Mouse (Mus musculus) stomach, postnatal 0 days (tissue): ENCODE results near the gene Mrps7. TPM values are rescaled to one million over a fixed set of nuclear protein-coding genes. Genes with fewer than 3 reads are reported as not detected.

Source experiments
- ATAC-seq: fragments of 200-750 bp; cut with Nextera tagmentation; 2 replicates; pipeline ENCODE4 v1.8.0; 2017; ENCODE audit not compliant: low FRiP score, low TSS enrichment
- DNase-seq: peaks from one replicate; pipeline ENCODE4 v3.0.0-alpha.2; 2016; ENCODE audit warnings: low spot score
- H3K27ac ChIP-seq: fragments of 300-500 bp; sonication (generic); replicated peaks from 2 replicates; pipeline ENCODE4 v1.5.1; 2014; ENCODE audit warnings: mild to moderate bottlenecking, control low read depth
- H3K27me3 ChIP-seq: fragments of 300-500 bp; sonication (generic); 2 replicates; pipeline ENCODE4 v1.6.1; 2014; ENCODE audit warnings: low read length; ENCODE audit not compliant: control insufficient read depth, insufficient read depth
- H3K36me3 ChIP-seq: fragments of 300-500 bp; sonication (generic); 2 replicates; pipeline ENCODE4 v1.6.1; 2014; ENCODE audit warnings: low read length, mixed read lengths; ENCODE audit not compliant: control insufficient read depth, insufficient read depth
- H3K4me1 ChIP-seq: fragments of 300-500 bp; sonication (generic); replicated peaks from 2 replicates; pipeline ENCODE4 v1.6.1; 2014; ENCODE audit warnings: antibody characterized with exemption; ENCODE audit not compliant: control insufficient read depth, insufficient read depth
- H3K4me2 ChIP-seq: fragments of 300-500 bp; sonication (generic); replicated peaks from 2 replicates; pipeline ENCODE4 v1.6.1; 2014; ENCODE audit warnings: low read depth, mild to moderate bottlenecking, control low read depth, moderate library complexity
- H3K4me3 ChIP-seq: fragments of 300-500 bp; sonication (generic); 2 replicates; pipeline ENCODE4 v1.5.1; 2014; ENCODE audit warnings: low read depth, low read length, control low read depth
- H3K9ac ChIP-seq: fragments of 300-500 bp; sonication (generic); 2 replicates; pipeline ENCODE4 v1.6.1; 2014; ENCODE audit warnings: mild to moderate bottlenecking, low read length, control low read depth, mixed read lengths
- H3K9me3 ChIP-seq: fragments of 300-500 bp; sonication (generic); 2 replicates; pipeline ENCODE4 v1.6.1; 2016; ENCODE audit warnings: low read length; ENCODE audit not compliant: control insufficient read depth
- CTCF ChIP-seq: IDR thresholded peaks from 2 replicates; pipeline ENCODE4 v1.5.1; 2016; ENCODE audit warnings: antibody characterized with exemption, low read depth, mild to moderate bottlenecking, moderate library complexity
- EP300 ChIP-seq: optimal IDR thresholded peaks from 2 replicates; pipeline ENCODE3; 2016; ENCODE audit warnings: antibody characterized with exemption
- WGBS: fragments of 180-500 bp; shearing (Covaris S2); extraction: QIAGEN DNeasy Blood & Tissue Kit; methylation state at CpG from one replicate; pipeline ENCODE4 v1.1.7; 2014; 5-methylcytosine and 5-hydroxymethylcytosine counted together
- polyA plus RNA-seq: library from polyadenylated mRNA; unstranded; fragments of >200 nt; fragmentation: Nextera tagmentation; extraction: Ambion mirVana; gene quantifications from 2 replicates; pipeline ENCODE4 v1.2.1, GENCODE M21; 2015

The Mrps7 gene
- polyA plus RNA-seq, 1 experiment from 2014 or later, result 58.4 TPM

- H3K27ac ChIP-seq, result peak overlapping the region; percentile 94
- H3K9me3 ChIP-seq, result no peaks in the 10 kb centered on the region
- H3K4me3 ChIP-seq, result peak overlapping the region; percentile 96
- peak overlapping the region; percentile 94 for H3K9ac ChIP-seq
- no peaks in the 10 kb centered on the region for H3K4me1 ChIP-seq
- no peaks in the 10 kb centered on the region for H3K27me3 ChIP-seq
- no peak for DNase-seq
- H3K36me3 ChIP-seq, result peaks cover 13% of the 10 kb centered on the region; the same call in 1 of the 2 replicates
- WGBS, result 6% methylated on average over 15 of the region's 15 CpGs
- H3K4me2 ChIP-seq, result peak overlapping the region; percentile 90
- TF ChIP-seq EP300 (no peak), CTCF (no peak)
- ATAC-seq, result no peak
These were observed 623 bp upstream of the Mrps7 start for GRCm38 (mm10) chr11:115603128-115603475.

DNA sequence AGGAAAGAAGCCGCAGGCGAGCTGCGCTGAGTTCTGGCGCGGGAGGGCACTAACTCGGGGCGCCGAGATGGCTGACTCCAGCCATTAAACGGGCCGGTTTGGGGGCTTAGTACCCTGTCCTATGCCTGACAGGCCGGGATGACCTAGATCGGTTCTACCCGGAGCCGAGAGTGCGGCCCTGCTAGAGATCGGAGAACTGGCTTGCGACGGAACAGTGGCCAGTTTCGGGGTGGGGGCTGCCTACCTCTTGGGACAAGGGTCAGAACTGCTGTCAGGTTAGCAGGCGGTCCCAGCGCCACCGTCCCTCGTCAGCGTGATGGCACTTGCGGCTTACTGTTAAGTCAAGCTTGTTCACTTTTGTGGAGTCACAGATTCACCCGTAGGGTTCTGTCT, 575 bp downstream of the Mrps7 start:
- TF ChIP-seq EP300 (no peak), CTCF (no peak)
- no peaks in the 10 kb centered on the region for H3K9me3 ChIP-seq
- peaks cover 18% of the 10 kb centered on the region; the same call in 1 of the 2 replicates for H3K36me3 ChIP-seq
- peak overlapping the region; percentile 90 for H3K4me2 ChIP-seq
- H3K4me3 ChIP-seq, result peak overlapping the region; percentile 96
- WGBS, result 2% methylated on average over 26 of the region's 26 CpGs
- no peak for DNase-seq
- peak overlapping the region; percentile 94 for H3K27ac ChIP-seq
- peak; percentile 14; the same call in 1 of the 2 replicates for ATAC-seq
- no peaks in the 10 kb centered on the region for H3K4me1 ChIP-seq
- no peaks in the 10 kb centered on the region for H3K27me3 ChIP-seq
- H3K9ac ChIP-seq, result peak overlapping the region; percentile 94

DNA sequence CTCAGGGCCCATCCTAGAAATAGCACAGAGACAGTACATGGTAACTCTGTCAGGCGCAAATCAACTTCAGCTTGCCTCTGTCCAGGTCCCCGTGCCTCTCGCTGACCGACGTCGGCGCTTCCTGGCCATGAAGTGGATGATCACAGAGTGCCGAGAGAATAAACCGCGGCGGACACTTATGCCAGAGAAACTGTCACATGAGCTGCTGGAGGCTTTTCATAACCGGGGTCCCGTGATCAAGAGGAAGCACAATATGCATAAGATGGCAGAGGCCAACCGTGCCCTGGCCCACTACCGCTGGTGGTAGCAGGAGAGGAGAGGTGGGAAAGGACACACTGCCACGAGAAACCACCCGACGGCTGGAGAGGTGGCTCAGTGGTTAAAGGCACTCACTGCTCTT, 3.0 kb downstream of the Mrps7 start:
- DNase-seq (no peak), ATAC-seq (no peak)
- TF ChIP-seq CTCF, result no peak
- no peak for TF ChIP-seq EP300
- peaks cover 18% of the 10 kb centered on the region; the same call in 1 of the 2 replicates for H3K36me3 ChIP-seq
- H3K4me1 ChIP-seq, result peaks cover 3% of the 10 kb centered on the region; the same call in 1 of the 2 replicates
- no peak overlapping the region for H3K9ac ChIP-seq
- H3K27me3 ChIP-seq, result no peaks in the 10 kb centered on the region
- no peak overlapping the region for H3K4me2 ChIP-seq
- no peaks in the 10 kb centered on the region for H3K9me3 ChIP-seq
- no peak overlapping the region for H3K27ac ChIP-seq
- WGBS, result 94% methylated on average over 18 of the region's 18 CpGs
- H3K4me3 ChIP-seq, result no peak overlapping the region

DNA sequence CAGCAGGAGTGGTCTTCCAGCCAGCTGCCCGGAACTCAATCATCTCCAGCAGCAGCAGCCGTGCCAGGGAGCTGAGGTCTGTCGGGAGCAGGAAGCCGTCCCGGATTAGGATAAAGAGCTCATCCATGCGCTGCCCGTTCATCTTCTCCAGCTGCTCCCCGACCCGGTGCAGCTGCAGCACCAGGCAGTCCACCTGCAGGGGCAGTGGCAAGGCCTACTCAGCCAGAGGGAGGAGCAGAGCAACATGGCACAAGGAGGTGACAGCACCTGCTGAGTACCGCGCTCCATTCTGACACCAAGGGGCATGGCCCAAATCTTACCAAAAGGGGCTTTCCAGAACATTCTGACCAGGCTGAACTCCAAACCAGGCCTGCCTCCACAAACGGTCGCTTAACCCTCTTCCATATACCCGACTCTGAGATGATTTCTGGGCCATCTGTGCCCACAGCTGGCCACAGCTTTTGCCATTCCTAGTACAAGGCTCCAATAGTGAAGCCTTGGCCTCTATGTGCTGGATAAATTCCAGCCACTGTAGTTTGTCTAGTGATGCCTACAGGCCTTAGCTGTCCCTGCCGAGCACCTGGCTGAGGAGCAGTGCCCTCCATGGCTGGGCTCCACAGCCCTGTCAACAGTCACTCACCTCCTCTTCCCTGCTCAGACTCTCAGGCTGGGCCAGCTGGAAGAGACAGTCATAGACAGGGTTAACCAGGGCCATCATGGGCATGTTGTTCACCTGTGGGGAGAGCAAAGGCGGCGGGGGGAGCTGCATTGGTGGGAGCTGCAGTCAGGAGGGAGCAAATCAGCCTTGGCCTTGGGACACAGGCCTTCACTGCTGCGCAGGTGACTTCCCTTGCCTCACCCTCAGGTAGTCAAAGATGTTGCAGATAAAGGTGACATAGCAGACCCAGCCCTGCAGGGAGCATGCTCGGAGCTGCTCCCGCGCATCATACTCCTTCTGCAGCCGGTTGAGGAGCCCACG, 5.0 kb downstream of the Mrps7 start:
- Histone ChIP-seq H3K4me1 (peaks cover 5% of the 10 kb centered on the region; the same call in 1 of the 2 replicates), H3K27me3 (no peaks in the 10 kb centered on the region), H3K9ac (no peak overlapping the region), H3K36me3 (peaks cover 18% of the 10 kb centered on the region; the same call in 1 of the 2 replicates), H3K9me3 (no peaks in the 10 kb centered on the region), H3K4me3 (no peak overlapping the region), H3K4me2 (no peak overlapping the region), H3K27ac (no peak overlapping the region)
- WGBS, result 76% methylated on average over 23 of the region's 23 CpGs
- DNase-seq, result no peak
- TF ChIP-seq EP300 (no peak), CTCF (no peak)
- no peak for ATAC-seq

GRCm38 (mm10) chr11:115609576-115609975, 5.9 kb downstream of the Mrps7 start:
- Histone ChIP-seq H3K9ac (no peak overlapping the region), H3K27me3 (no peaks in the 10 kb centered on the region), H3K4me1 (peaks cover 5% of the 10 kb centered on the region; the same call in 1 of the 2 replicates), H3K4me3 (no peak overlapping the region), H3K4me2 (no peak overlapping the region), H3K27ac (no peak overlapping the region), H3K9me3 (no peaks in the 10 kb centered on the region), H3K36me3 (peaks cover 18% of the 10 kb centered on the region; the same call in 1 of the 2 replicates)
- TF ChIP-seq CTCF (no peak), EP300 (no peak)
- ATAC-seq (no peak), DNase-seq (no peak)
- 56% methylated on average over 3 of the region's 3 CpGs for WGBS

- no peak for ATAC-seq
- no peak overlapping the region for H3K27ac ChIP-seq
- 56% methylated on average over 6 of the region's 6 CpGs for WGBS
- peaks cover 18% of the 10 kb centered on the region; the same call in 1 of the 2 replicates for H3K36me3 ChIP-seq
- no peak overlapping the region for H3K9ac ChIP-seq
- TF ChIP-seq CTCF (no peak), EP300 (no peak)
- no peak overlapping the region; the same call in 1 of the 2 replicates for H3K4me3 ChIP-seq
- no peaks in the 10 kb centered on the region for H3K9me3 ChIP-seq
- H3K4me1 ChIP-seq, result peaks cover 5% of the 10 kb centered on the region; the same call in 1 of the 2 replicates
- no peaks in the 10 kb centered on the region for H3K27me3 ChIP-seq
- no peak overlapping the region for H3K4me2 ChIP-seq
- no peak for DNase-seq
These were observed 7.4 kb downstream of the Mrps7 start for GRCm38 (mm10) chr11:115611173-115611572.
